In genomic region chr1:191905637-191906533, GRCm38 (mm10) we compare ENCODE assay signal across 8 mouse cellular contexts. TPM values are rescaled to one million over a fixed set of nuclear protein-coding genes. Genes with fewer than 3 reads are reported as not detected.
A peak's percentile ranks its signal among the peaks of the same experiment; 100 is the strongest.
DNase-seq lines count a peak whose midpoint lies in the region; ATAC-seq lines count a peak whose summit lies in the region.

No protein-coding gene starts in this region.

- peaks cover 25% of the 10 kb centered on the region for H3K36me3 ChIP-seq in hindbrain, embryonic 10.5 days
- H3K36me3 ChIP-seq in limb, embryonic 12.5 days = peaks cover 17% of the 10 kb centered on the region
- H3K36me3 ChIP-seq in midbrain, embryonic 13.5 days = peaks cover 7% of the 10 kb centered on the region

- H3K9me3 ChIP-seq in hindbrain, embryonic 10.5 days = no peaks in the 10 kb centered on the region
- H3K9me3 ChIP-seq in limb, embryonic 12.5 days = no peaks in the 10 kb centered on the region
- H3K9me3 ChIP-seq in midbrain, embryonic 13.5 days = no peaks in the 10 kb centered on the region

- peak overlapping the region; percentile 93 for H3K27ac ChIP-seq in hindbrain, embryonic 10.5 days
- H3K27ac ChIP-seq in limb, embryonic 12.5 days = no peak overlapping the region
- 0 out of 2 replicates have a peak overlapping the region, but pooled peaks have one; percentile 14 for H3K27ac ChIP-seq in midbrain, embryonic 13.5 days

- H3K9ac ChIP-seq in limb, embryonic 12.5 days (replicated peaks) = peak overlapping the region; percentile 74
- H3K9ac ChIP-seq in midbrain, embryonic 13.5 days (replicated peaks) = peak overlapping the region; percentile 78

- ATAC-seq in limb, embryonic 12.5 days (ENCODE audit: insufficient number of reproducible peaks, insufficient read depth, low FRiP score, low TSS enrichment, low read depth) = peak; percentile 58
- peak; percentile 70 for ATAC-seq in midbrain, embryonic 13.5 days

- 3% methylated on average over 45 of the region's 58 CpGs for WGBS in hindbrain, embryonic 10.5 days
- WGBS in limb, embryonic 12.5 days = 3% methylated on average over 47 of the region's 58 CpGs
- WGBS in midbrain, embryonic 13.5 days = 4% methylated on average over 35 of the region's 58 CpGs

- peak; percentile 21 for DNase-seq in cerebellum, adult 11 months
- no peak for DNase-seq in cerebellum, postnatal 4 days (ENCODE audit: low spot score in 2 of 2)
- DNase-seq in A20 (ENCODE audit: low read depth, low spot score) = peak; percentile 67
- DNase-seq in cerebellum, adult 9-11 months = peak; percentile 75
- DNase-seq in hindbrain, embryonic 10.5 days (ENCODE audit: low spot score) = no peak
- no peak for DNase-seq in retina, postnatal 1 day

- H3K27me3 ChIP-seq in hindbrain, embryonic 10.5 days (ENCODE audit: insufficient read depth, poor library complexity, severe bottlenecking) = peaks cover 9% of the 10 kb centered on the region
- no peaks in the 10 kb centered on the region; the same call in 1 of the 2 replicates for H3K27me3 ChIP-seq in limb, embryonic 12.5 days
- no peaks in the 10 kb centered on the region for H3K27me3 ChIP-seq in midbrain, embryonic 13.5 days

- H3K4me1 ChIP-seq in hindbrain, embryonic 10.5 days (replicated peaks) = peaks cover 42% of the 10 kb centered on the region
- peaks cover 31% of the 10 kb centered on the region for H3K4me1 ChIP-seq in limb, embryonic 12.5 days (replicated peaks)
- peaks cover 41% of the 10 kb centered on the region for H3K4me1 ChIP-seq in midbrain, embryonic 13.5 days (replicated peaks)

- H3K4me2 ChIP-seq in limb, embryonic 12.5 days = peak overlapping the region; percentile 93
- peak overlapping the region; percentile 90 for H3K4me2 ChIP-seq in midbrain, embryonic 13.5 days (replicated peaks)

- peak overlapping the region; percentile 88 for H3K4me3 ChIP-seq in hindbrain, embryonic 10.5 days
- H3K4me3 ChIP-seq in limb, embryonic 12.5 days (replicated peaks) = peak overlapping the region; percentile 91
- H3K4me3 ChIP-seq in midbrain, embryonic 13.5 days (replicated peaks) = peak overlapping the region; percentile 93

RNA-seq across cellular contexts. Expression of gene Slc30a1, which starts 0.7 kb away (rescaled TPM):
- 1.3 and 1.6 TPM in 2 replicates for polyA plus RNA-seq in hindbrain, embryonic 10.5 days (2016; fragmentation: Nextera tagmentation; extraction: Ambion mirVana)
- polyA plus RNA-seq in limb, embryonic 12.5 days (2016; fragmentation: Nextera tagmentation; extraction: Ambion mirVana) = 2.8 and 3.4 TPM in 2 replicates
- 1.8 and 2.1 TPM in 2 replicates for polyA plus RNA-seq in midbrain, embryonic 13.5 days (2015; fragmentation: Nextera tagmentation; extraction: Ambion mirVana)

Comparison
In these comparisons a context has a peak if more than half of its experiments do, and no peak if none do; other contexts are left out.
1. DNase-seq: peak in cerebellum, adult 11 months (single experiment), A20 (single experiment) and cerebellum, adult 9-11 months (single experiment); none in cerebellum, postnatal 4 days (0 of 2), hindbrain, embryonic 10.5 days (single experiment) and retina, postnatal 1 day (single experiment).
2. Peak in every context shown above with its lines, with median percentiles within 50 percentile points of each other: H3K4me3 ChIP-seq.